Mouse (Mus musculus): ENCODE data around the gene Fam169a. TPM values are rescaled to one million over a fixed set of nuclear protein-coding genes. Genes with fewer than 3 reads are reported as not detected.
"Not testable (repeated sequence)": the region's sequence is repeated elsewhere in the genome, so short reads cannot be mapped to it uniquely, and the experiment has no call there.

The Fam169a gene
- total RNA-seq (2022) = 10 to 100 TPM; 38.5 to 43.1 (median 40.1) TPM

GRCm38 (mm10) chr13:97066649-97067550, at the start of gene Fam169a:
TSS of gene Fam169a (plus strand) at chr13:97067286.
- DNase-seq (ENCODE audit: low spot score in 2 of 2) = no peak

- DNase-seq (ENCODE audit: low spot score in 2 of 2) = no peak
Measured at GRCm38 (mm10) chr13:97017711-97018110, 49.4 kb upstream of the Fam169a start.

GRCm38 (mm10) chr13:97020122-97020521, 47.0 kb upstream of the Fam169a start:
- DNase-seq (ENCODE audit: low spot score in 2 of 2) = no peak

GRCm38 (mm10) chr13:97021906-97022305, 45.2 kb upstream of the Fam169a start:
- no peak for DNase-seq (ENCODE audit: low spot score in 2 of 2)

- no peak for DNase-seq (ENCODE audit: low spot score in 2 of 2)
Measured at GRCm38 (mm10) chr13:97030075-97030474, 37.0 kb upstream of the Fam169a start.

- no peak for DNase-seq (ENCODE audit: low spot score in 2 of 2)
Measured at GRCm38 (mm10) chr13:97034262-97034661, 32.8 kb upstream of the Fam169a start, which contains the start of gene 1700029F12Rik. TSS of gene 1700029F12Rik (minus strand) at chr13:97034362.

- peak in 1 of 2 experiments; percentile 41 for DNase-seq (ENCODE audit: low spot score in 2 of 2)
Measured at GRCm38 (mm10) chr13:97051158-97051557, 15.9 kb upstream of the Fam169a start.

GRCm38 (mm10) chr13:97052667-97053066, 14.4 kb upstream of the Fam169a start:
- DNase-seq (ENCODE audit: low spot score in 2 of 2) = peak; percentile 33 to 76

- no peak for DNase-seq (ENCODE audit: low spot score in 2 of 2)
Measured at GRCm38 (mm10) chr13:97053844-97054243, 13.2 kb upstream of the Fam169a start.

GRCm38 (mm10) chr13:97057817-97058216, 9.3 kb upstream of the Fam169a start:
- DNase-seq (ENCODE audit: low spot score in 2 of 2) = no peak

GRCm38 (mm10) chr13:97059746-97060145, 7.3 kb upstream of the Fam169a start:
- DNase-seq (ENCODE audit: low spot score in 2 of 2) = no peak

- DNase-seq (ENCODE audit: low spot score in 2 of 2) = no peak
Measured at GRCm38 (mm10) chr13:97060331-97060730, 6.8 kb upstream of the Fam169a start.

- no peak for DNase-seq (ENCODE audit: low spot score in 2 of 2)
Measured at GRCm38 (mm10) chr13:97062151-97062550, 4.9 kb upstream of the Fam169a start.

GRCm38 (mm10) chr13:97063431-97063830, 3.7 kb upstream of the Fam169a start:
- DNase-seq (ENCODE audit: low spot score in 2 of 2) = no peak

GRCm38 (mm10) chr13:97064413-97064812, 2.7 kb upstream of the Fam169a start:
- DNase-seq (ENCODE audit: low spot score in 2 of 2) = no peak

- DNase-seq (ENCODE audit: low spot score in 2 of 2) = not testable (repeated sequence)
Measured at GRCm38 (mm10) chr13:97064844-97065621, 2.1 kb upstream of the Fam169a start.

- no peak for DNase-seq (ENCODE audit: low spot score in 2 of 2)
Measured at GRCm38 (mm10) chr13:97067691-97068090, 605 bp downstream of the Fam169a start.

GRCm38 (mm10) chr13:97068151-97068550, 1.1 kb downstream of the Fam169a start:
- no peak for DNase-seq (ENCODE audit: low spot score in 2 of 2)

- DNase-seq (ENCODE audit: low spot score in 2 of 2) = no peak
Measured at GRCm38 (mm10) chr13:97070931-97071625, 4.0 kb downstream of the Fam169a start.

- peak in 1 of 2 experiments; percentile 35 for DNase-seq (ENCODE audit: low spot score in 2 of 2)
Measured at GRCm38 (mm10) chr13:97071626-97072241, 4.6 kb downstream of the Fam169a start.

- no peak for DNase-seq (ENCODE audit: low spot score in 2 of 2)
Measured at GRCm38 (mm10) chr13:97073497-97073896, 6.4 kb downstream of the Fam169a start.
